Mouse (Mus musculus) adipocyte (in vitro differentiated cells): ENCODE results near the gene Top2a.

Experiments
- DNase-seq: peaks from one replicate; pipeline ENCODE4 v3.0.0-alpha.2; 2016; ENCODE audit warnings: low spot score

The Top2a gene

DNA sequence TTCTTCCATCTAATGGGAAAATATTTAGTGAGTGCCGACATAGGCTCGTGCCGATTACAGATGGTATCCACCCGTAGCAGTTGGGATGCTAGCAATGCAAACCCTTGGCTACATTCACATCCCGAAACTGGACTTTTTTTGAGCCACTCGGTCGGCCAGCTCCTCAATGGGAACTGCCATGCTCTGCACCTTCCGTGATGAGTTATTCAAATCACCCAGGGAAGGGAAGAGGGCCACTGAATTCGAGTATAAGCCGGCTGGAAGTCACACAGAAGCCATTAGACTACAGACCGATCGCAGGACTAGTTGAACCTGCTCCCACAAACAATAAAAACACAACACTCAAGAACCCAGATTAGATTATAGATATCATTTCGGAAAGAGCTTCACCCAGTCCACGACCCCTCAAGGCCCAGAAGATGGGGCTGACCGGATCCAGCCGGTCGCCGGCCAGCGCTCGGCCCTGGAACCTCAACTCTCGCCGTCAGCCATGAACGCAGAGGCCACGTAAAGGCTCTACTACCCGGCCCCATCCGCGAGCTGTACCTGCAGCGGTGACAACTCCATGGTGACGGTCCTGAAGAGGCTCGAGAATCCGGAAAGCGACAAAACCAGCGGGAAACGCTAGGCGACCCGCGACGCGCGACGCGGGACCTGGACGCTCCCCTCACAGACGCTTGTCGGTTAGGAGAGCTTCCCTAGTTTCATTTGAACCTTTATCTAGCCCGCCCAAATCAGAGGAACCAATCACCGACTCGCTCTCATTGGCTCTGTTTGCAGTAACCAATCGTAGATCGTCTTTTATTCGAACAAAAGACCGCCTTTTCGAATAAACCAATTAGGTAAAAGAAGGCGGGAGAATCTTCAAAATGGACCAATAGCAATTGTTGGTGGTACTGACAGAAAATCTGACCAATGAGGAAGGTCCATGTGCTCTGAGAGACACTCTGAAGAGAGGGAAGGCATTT is at the start of gene Top2a:
Gene Top2a, minus strand, starts transcription at position 690 of the 968 bp plus-strand sequence.
- DNase-seq, result peak; percentile 97

DNA sequence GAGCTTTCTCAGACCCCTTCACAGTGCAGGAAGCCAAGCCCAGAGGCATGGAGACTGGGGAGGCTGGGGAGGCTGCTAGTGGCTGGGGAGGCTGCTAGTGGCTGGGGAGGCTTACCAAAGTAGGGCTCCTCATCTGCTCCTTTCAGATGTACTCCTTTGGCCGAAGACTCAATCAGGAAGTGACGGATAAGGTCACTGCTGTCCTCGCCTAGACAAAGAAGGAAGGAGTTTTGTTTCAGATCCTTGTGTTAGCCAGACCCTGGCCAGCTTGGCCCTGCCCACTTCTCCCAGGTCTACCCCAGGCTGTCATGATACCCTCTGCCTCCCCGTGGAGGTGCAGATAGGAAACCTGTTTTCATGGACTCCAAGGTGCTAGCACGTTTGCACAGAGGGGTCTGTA is 49.8 kb upstream of the Top2a start:
- DNase-seq, result no peak

DNA sequence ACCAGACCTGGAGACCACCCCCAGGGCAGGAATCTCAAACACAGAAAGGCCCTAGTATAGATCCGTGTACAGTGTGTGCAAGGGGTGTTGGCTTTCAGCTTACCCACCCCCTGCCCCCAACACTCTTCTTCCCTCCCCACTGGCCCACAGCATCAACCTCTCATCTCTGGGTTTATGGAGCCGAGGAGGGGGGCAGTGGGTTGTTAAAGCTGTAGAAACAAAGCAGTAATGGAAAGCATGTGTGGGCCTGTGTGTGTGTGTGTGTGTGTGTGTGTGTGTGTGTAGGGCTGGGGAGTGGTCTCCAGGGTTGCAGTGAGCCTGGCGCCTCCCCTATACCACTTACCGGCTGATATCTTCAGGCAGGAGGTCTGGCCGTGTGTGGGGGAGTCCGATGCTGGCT is 47.9 kb upstream of the Top2a start:
- DNase-seq, result no peak

DNA sequence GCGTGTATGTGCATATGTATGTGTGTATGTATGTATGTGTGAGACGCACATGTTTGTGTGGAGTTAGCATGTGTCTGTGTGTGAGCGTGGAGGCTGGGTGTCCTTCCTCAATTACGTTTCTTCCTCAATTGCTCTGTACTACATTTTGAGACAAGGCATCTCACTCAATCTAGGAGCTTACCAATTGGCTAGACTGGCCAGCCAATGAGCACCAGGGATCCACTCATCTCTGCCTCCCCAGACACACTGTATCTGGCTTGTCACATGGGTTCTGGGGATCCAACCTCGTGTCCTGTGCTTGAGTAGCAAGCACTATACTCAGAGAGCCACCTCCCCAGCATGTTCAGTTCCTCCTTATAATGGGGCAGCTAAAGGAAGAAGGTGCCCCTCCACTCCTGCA is 44.5 kb upstream of the Top2a start:
- no peak for DNase-seq

DNA sequence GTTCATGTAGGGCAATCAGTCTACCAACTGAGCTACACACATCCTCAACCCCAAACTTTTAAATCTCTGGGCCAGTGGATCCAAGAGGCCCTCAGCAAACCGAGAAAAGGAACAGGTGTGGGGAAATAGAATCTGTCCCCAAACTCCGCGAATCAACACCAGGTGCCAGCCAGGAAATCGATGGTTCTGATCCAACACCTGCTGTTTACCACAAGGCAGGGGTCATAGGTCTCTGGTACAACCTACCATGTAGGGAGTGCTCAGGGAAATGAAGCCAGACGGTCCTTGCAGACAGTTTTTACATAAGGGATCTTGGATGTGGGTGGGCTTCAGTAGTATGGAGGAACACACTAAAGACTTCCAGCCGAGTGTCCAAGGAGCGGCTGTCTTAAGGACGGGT is 43.6 kb upstream of the Top2a start:
- no peak for DNase-seq

DNA sequence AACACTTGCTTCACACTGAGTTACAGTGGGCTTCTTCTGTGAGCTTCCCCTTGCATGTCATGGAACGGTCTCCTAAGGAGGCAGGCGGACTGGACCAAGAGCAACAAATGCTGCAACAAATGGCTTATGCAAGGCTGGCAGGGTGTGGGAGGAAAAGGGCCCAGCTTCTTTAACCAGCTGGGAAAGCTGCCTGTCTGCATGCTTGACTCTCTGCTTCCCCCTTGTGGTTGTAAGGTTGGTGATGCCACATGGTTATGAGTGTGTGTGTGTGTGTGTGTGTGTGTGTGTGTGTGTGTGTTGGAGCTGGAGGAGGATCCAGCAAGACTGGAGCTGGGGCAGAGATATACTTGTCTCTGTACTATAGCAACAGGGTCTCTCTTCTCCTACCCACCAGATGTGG is 42.0 kb upstream of the Top2a start:
- peak; percentile 99 for DNase-seq

DNA sequence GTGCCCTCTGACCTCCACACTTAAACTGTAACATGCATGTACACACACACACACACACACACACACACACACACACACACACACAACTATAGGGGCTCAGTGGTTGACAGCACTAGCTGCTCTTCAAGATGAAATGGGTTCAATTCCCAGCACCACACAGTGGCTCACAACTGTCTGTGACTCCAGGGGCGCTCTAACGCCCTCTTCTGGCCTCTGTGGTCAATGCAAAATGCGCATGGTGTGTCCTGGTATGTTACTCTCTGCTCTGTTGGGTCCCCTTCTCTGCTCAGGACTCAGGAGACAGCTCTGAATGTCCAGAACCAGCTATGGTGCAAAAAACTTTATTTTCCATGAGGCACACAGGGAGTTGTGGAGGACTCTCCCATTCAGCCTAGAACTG is 41.4 kb upstream of the Top2a start:
- DNase-seq, result no peak

DNA sequence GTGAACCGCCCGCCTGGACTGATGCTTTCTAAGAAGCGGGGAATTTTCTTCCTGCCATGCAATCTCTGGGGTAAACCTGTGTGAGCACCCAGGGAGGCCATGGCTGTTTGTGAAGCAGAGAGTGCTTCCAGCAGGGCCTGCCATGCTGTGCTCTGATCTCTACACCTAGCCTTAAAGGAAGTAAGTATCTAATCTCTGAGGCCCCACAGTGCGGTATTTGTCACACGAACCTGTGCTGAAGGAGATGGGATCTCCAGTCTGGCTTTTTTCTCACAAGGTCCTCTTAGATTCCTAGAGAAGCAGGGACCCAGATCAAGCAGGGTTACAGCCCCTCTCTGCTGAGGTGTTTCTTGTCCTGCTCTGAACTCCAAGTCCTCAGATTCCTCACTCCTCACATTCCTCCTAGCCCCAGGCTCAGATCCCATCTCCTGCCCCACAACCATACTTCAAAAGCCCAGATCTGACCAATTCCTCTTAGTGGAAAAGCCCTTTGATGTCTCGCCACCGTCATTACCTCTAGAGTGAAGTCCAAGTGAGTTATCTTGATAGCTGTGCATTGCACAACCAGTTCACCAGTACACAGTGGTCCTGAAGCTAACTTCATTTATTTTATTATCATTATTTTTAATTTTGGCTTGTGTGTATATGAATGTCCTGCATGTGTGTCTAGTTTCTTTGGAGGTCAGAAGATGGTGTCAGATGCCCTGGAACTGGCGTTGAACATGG is 39.6 kb upstream of the Top2a start:
- DNase-seq, result no peak

DNA sequence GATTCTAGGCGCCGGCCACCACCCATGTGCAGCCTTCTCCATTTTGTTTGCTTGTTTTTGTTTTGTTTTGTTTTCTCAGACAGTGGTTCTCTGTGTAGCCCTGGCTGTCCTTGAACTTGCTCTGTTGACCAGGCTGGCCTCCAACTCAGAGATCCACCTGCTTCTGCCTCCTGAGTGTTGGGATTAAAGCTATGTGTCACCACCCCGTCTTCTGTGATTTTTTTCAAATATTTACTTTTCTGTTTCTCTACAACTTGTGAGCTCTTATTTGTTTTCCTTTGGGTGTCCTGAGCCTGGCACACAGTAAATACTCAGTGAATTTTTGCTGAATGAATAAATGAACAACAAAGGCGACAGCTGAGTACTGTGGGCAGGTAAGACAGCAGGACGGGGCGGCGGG is 38.7 kb upstream of the Top2a start:
- no peak for DNase-seq

DNA sequence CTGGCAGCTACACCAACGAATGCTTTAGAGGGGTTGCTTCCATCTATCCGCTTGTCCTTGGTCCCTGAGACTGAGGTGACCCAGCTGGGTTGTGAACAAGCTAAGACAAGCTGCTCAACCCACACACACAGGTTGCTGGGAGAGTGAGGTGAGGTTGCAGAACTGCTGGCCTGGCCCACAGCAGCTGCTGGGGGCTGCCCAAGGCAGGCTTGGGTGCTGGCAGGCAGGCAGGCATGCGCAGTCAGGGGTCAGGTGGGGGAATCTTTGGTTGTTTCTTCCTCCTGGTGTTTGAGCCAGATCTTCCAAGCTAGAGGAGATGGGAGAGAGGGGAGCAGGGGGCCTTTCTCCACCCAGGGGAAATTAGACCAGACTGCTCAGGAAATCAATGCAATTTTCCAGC is 36.4 kb upstream of the Top2a start:
- DNase-seq, result no peak

DNA sequence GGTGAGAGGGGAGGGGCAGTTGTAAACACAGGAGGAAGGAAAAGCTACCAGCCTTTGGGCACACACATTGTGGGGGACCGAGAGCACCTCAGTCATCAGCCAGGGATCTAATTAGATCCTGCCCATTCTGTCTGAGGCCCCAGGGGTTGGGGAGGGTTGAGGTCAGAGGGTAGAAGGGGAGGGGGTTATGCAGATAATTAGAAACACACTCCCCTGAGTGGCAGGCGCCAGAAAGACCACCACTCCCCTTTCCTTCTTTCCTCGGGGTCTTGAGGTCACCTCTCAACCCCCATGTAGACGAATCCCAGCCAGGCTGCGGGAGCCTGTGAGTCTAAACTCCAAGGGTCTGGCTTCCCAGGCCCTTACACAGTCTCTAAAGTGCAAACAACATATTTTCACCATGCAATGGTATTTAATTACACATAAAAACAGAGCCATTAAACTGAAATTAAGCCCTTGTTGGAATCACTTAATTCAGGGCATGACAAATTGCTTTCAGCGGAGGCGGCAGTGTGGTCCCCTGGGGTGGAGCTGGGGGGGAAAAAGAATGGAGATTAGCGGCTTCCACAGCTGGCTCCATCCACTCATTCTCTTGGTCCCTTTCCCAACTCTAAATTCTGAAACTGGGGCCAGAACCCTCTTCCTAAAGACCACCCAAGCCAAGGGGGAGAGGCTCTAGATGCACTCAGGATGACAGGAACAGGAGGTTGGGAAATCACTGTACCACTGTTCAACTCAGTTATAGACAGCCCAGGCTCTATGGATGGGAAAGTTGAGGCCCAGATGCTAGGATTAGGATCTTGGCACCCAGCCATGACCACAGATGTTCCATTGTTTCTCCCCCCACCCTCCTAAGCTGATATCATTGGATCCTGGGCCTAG is 31.8 kb upstream of the Top2a start:
- peak; percentile 64 for DNase-seq

DNA sequence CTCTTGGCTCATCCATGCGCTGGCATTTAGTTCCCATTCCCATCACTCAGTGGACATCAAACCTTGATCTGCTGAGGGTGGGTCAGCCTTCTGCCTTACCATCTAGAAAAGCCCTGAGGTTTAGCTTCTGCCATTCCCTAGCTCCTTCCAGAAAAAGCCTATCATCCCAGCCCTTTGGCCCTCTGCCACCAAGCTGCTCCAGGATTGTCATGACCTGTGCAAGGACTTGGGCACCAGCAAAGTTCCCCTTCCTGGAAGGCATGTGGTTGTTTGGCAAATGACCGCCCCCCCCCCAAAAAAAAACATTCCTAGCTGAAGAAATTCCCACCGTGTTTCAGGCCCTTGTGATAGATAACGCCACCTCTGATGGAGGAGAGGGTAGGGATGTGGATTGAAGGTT is 31.2 kb upstream of the Top2a start:
- DNase-seq, result peak; percentile 98

DNA sequence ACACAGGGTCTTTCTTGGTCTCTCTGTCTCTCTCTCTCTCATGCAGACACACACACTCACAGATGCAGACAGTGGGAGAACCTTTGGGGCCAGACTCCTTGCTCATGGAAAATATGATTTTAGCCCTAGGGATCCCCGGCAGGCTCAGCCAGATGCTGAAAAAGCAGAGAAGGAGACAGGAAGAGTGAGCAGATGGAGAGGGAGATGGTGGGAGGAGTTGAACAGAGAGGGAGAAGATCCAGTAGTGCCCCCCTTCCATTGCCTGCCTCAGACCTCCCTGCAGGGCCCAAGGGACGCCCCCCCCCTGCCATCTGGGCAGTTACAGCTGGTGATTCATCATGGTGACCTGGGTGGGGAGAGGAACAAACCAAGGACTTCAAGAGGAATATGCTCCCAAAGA is 23.7 kb upstream of the Top2a start:
- no peak for DNase-seq

DNA sequence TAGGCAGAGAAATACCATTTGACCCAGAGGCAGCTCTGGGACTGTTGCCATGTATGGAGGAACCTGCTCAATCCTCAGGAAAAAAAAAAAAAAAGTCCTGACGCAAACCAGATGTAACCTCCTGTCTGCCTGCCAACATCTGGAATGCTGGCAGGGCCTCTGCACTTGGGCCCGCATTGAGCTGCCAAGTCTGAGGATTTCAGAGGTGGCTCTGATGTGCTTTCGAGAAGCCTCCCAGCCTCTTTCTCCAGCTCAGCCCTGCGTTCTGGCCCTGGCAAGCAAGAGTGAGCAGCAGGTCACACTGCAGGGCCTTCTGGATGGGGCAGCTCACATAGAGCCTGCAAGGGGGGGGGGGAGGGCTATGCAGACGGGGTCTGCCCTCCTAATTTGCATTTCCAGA is 23.1 kb upstream of the Top2a start:
- DNase-seq, result peak; percentile 100

DNA sequence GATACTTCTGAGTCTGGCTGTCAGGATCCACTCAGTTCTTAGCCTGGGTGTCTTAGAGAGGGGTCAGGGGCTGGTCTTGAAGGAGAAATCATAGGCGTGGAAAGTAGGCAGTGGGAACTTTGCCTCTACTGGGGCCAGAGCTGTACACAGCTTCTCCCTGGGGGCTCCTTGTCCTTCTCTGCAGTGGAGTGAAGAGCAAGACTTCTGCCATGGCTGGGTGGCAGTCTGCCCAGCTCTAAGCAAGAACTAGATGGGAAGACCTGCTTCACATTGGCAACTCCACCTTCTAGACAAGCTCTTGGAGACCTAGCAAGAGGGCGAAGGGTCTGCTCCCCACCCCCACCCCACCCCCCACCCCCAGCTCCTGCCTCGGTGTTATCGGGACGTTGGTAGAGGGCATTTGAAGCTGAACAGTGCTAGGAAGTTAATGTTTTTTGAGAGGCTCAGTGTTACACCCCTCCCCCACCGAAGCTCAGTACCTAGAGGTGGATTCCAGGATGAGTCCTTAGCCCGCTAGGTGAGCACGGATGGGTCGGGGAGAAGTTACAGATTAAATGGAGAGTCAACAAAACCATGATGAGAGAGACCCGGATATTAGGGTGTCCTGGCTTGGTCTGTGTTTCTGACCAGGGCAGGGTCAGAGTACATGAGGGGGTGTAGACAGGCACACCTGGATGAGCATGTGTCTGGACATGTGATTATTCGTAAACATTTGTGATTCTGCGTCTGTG is 21.3 kb upstream of the Top2a start:
- peak; percentile 95 for DNase-seq

DNA sequence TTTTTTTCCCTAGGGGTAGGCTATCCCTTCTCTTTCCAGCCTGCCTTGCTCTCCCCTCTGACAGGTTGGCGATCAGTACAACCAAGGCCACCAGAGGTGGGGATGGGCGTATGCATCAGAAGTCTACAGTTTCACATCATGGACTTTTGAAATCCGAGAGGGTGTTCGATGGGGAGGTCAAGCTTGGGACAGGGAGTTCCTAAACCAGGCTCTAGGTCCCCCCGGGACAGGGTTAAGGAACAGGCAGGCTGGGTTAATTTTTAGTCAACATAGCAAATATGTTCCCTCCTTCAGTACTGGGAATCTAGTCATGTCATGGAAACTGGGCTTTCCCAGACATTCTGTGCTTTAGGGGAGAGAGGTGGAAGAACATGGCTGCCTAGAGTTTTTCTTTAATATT is 20.3 kb upstream of the Top2a start:
- DNase-seq, result peak; percentile 84

DNA sequence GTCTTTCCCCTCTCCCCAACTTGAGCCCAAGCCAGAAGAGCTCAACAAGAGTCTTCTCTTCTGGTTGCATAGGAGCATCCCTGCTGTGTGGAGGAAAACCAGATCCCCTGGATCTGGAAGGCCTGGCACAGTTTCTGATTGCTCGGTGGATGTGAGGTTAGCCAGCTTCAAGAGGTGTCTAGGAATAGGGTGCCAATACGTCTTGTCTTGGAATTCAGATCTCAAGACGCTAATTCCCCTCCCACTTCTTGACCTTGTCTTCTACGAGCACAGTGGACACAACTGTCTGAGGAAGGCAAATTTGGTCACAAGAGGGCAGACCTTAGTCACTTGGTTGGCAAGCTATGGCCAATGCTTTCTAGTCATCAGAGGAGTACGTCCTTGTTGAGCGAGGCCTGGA is 19.6 kb upstream of the Top2a start:
- DNase-seq, result peak; percentile 85

DNA sequence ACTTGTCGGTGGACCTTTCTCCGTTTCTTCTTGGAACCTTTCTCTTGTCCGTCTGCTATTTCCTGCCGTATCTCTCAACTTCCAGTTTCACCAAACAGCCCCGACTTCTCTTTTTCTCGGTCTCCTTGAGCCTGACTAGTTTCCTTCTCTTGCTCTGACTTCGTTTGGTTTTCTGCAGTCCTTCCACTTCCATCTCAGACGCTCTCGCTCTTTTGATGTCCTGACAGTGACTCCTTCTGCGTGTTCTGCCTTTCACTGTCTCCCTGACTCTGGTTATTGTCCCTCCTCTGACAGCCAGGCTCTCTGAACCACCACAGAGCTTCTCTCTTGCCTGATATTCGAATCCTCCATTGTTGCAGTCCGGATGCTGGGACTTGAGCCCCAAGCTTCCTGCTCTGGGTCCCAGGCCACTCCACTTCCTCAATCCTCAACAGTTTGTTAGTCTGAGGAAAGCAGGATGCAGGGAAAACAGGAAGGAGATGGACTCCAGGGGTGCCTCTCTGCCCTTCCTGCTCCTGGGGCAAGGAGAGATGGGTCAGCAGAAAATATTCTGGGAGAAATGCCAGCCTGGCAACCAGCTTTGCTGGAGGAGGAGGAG is 18.9 kb upstream of the Top2a start:
- DNase-seq, result peak; percentile 72

DNA sequence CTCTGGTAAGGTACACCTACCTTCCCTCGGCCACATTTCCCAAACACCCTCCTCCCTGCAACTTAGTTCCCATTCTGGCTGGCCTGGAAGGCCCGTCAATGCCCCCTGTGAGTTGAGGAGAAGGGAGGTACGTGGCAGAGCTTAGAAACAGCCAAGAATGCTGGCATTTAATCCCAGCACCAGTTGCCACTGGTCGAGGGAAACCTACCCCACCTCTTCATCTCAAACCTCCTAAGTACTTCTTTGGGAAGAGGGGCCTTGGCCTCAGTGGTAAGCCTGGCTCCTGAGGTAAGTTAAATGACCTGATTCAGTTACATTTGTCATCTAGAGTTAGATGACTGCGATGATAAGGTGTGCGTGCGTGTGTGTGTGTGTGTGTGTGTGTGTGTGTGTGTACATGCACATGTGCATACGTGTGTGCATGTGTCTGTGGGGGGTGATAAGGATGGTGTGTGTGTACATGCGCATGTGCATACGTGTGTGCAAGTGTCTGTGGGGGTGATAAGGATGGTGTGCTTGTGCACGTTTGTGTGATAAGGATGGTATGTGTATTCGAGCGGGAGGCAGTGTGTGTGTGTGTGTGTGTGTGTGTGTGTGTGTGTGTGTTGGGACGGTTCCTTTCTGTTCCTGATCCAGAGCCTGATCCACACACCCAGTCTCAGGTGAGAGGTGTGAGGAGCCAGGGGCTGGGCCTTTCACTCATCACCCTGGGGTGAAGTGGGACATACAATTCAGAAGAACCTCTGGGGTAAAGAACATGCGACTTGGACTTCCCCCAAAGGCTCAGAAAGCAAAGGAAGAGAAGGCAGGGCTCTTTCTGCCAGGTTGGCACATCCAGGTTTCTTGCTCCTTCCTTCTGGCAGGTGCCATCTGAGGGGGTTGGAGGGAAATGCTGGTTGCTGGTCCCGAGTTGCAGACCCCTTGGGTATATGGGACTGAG is 18.1 kb upstream of the Top2a start:
- DNase-seq, result no peak
